Mouse (Mus musculus) myocyte (in vitro differentiated cells): Measurements from ENCODE around the gene Golga7b. TPM values are rescaled to one million over a fixed set of nuclear protein-coding genes. Genes with fewer than 3 reads are reported as not detected.

ENCODE experiments used
- H3K27me3 ChIP-seq: one replicate; pipeline ENCODE4 v1.6.1; 2011; ENCODE audit not compliant: control insufficient read depth, insufficient read depth, insufficient read length
- H3K36me3 ChIP-seq: one replicate; pipeline ENCODE4 v1.6.1; 2011; ENCODE audit not compliant: control insufficient read depth, insufficient read depth
- H3K4me2 ChIP-seq: one replicate; pipeline ENCODE4 v1.6.1; 2011; ENCODE audit warnings: low read depth, control low read depth
- H3K4me3 ChIP-seq: one replicate; pipeline ENCODE4 v1.5.1; 2011; ENCODE audit warnings: mild to moderate bottlenecking, control low read depth, moderate library complexity
- H3K79me2 ChIP-seq: one replicate; pipeline ENCODE4 v1.6.1; 2011; ENCODE audit not compliant: control insufficient read depth, insufficient read depth
- H3ac ChIP-seq: one replicate; pipeline ENCODE4 v1.6.1; 2011; ENCODE audit not compliant: control insufficient read depth, insufficient read length
- CEBPB ChIP-seq: IDR thresholded peaks from 2 replicates; pipeline ENCODE4 v1.6.1; 2011; ENCODE audit warnings: mild to moderate bottlenecking, moderate library complexity; ENCODE audit not compliant: poor library complexity, insufficient read depth, severe bottlenecking
- E2F4 ChIP-seq: IDR thresholded peaks from one replicate; pipeline ENCODE4 v1.6.1; 2011; ENCODE audit warnings: mild to moderate bottlenecking, control low read depth, moderate library complexity; ENCODE audit not compliant: insufficient read depth
- MAX ChIP-seq: IDR thresholded peaks from one replicate; pipeline ENCODE4 v1.6.1; 2011; ENCODE audit warnings: low read depth, mild to moderate bottlenecking, control low read depth
- MYOD1 ChIP-seq, 3 experiments: IDR thresholded peaks; one replicate each; pipeline ENCODE4 v1.6.1; 2011; ENCODE audit warnings: control low read depth in 2 of 3, low read depth in 2 of 3, mild to moderate bottlenecking in 2 of 3, moderate library complexity in 1 of 3; ENCODE audit not compliant: insufficient read length in 2 of 3, control insufficient read depth in 1 of 3
- MYOG ChIP-seq, 3 experiments: IDR thresholded peaks; one replicate each; pipeline ENCODE4 v1.6.1; 2011; ENCODE audit warnings: control low read depth in 2 of 3, low read depth in 2 of 3, mild to moderate bottlenecking in 2 of 3; ENCODE audit not compliant: insufficient read length in 2 of 3, control insufficient read depth in 1 of 3, insufficient read depth in 1 of 3
- POLR2A ChIP-seq: IDR thresholded peaks from one replicate; pipeline ENCODE4 v1.6.1; 2011; ENCODE audit warnings: low read depth, mild to moderate bottlenecking, control low read depth, moderate library complexity; ENCODE audit not compliant: insufficient read length
- POLR2AphosphoS2 ChIP-seq: IDR thresholded peaks from one replicate; pipeline ENCODE4 v1.6.1; 2011; ENCODE audit warnings: low read depth, control low read depth; ENCODE audit not compliant: insufficient read length
- REST ChIP-seq: IDR thresholded peaks from one replicate; pipeline ENCODE4 v1.6.1; 2011; ENCODE audit warnings: mild to moderate bottlenecking, control low read depth, moderate library complexity; ENCODE audit not compliant: insufficient read depth, insufficient read length
- SRF ChIP-seq: IDR thresholded peaks from one replicate; pipeline ENCODE4 v1.6.1; 2011; ENCODE audit warnings: low read depth; ENCODE audit not compliant: control insufficient read depth, insufficient read length
- TCF12 ChIP-seq: IDR thresholded peaks from one replicate; pipeline ENCODE4 v1.6.1; 2011; ENCODE audit warnings: mild to moderate bottlenecking, control low read depth; ENCODE audit not compliant: poor library complexity, insufficient read depth, severe bottlenecking
- TCF3 ChIP-seq: IDR thresholded peaks from one replicate; pipeline ENCODE4 v1.6.1; 2011; ENCODE audit warnings: low read depth, control low read depth; ENCODE audit not compliant: insufficient read length
- USF1 ChIP-seq: IDR thresholded peaks from one replicate; pipeline ENCODE4 v1.6.1; 2011; ENCODE audit warnings: low read depth, mild to moderate bottlenecking, control low read depth, moderate library complexity
- polyA plus RNA-seq: library from polyadenylated mRNA; unstranded; fragments of >200 nt; fragmentation: generic; extraction: Trizol; gene quantifications from one replicate; pipeline ENCODE4 v1.2.1, GENCODE M21; 2012; ENCODE audit warnings: missing spikeins

Gene Golga7b
- polyA plus RNA-seq: 0.06 TPM

- H3ac ChIP-seq: no peak within 1 kb of the TSS
- H3K4me2 ChIP-seq: no peak within 1 kb of the TSS
- H3K27me3 ChIP-seq: peaks cover 17% of the 10 kb centered on the region
- TF ChIP-seq CEBPB (no peak), E2F4 (no peak), TCF3 (no peak), MYOD1 (IDR thresholded peaks at IDR 0.05; ENCODE audit: control insufficient read depth in 1 of 3, insufficient read length in 2 of 3, low read depth in 2 of 3) (no peak), REST (no peak), MAX (no peak), POLR2AphosphoS2 (no peak), TCF12 (no peak), POLR2A (no peak), USF1 (no peak), SRF (no peak), MYOG (IDR thresholded peaks at IDR 0.05; ENCODE audit: control insufficient read depth in 1 of 3, insufficient read depth in 1 of 3, insufficient read length in 2 of 3, low read depth in 2 of 3) (no peak)
- H3K4me3 ChIP-seq: no peak within 1 kb of the TSS
- no peaks in the 10 kb centered on the region for H3K36me3 ChIP-seq
- H3K79me2 ChIP-seq: no peaks in the 10 kb centered on the region
Measured at GRCm38 (mm10) chr19:42247519-42247918, at the start of gene Golga7b. Gene Golga7b, plus strand, starts transcription at chr19:42247574.

GRCm38 (mm10) chr19:42198026-42198425 is 49.3 kb upstream of the Golga7b start:
- Histone ChIP-seq H3K36me3 (no peaks in the 10 kb centered on the region), H3K4me3 (no peak overlapping the region), H3K79me2 (no peaks in the 10 kb centered on the region), H3ac (no peak overlapping the region), H3K4me2 (no peak overlapping the region), H3K27me3 (peaks cover 46% of the 10 kb centered on the region)
- no peak for TF ChIP-seq USF1
- no peak for TF ChIP-seq SRF
- TF ChIP-seq POLR2AphosphoS2: no peak
- TF ChIP-seq MYOD1 (IDR thresholded peaks at IDR 0.05; ENCODE audit: control insufficient read depth in 1 of 3, insufficient read length in 2 of 3, low read depth in 2 of 3): no peak

GRCm38 (mm10) chr19:42201696-42202381 is 45.5 kb upstream of the Golga7b start, which contains the start of gene Sfrp5:
Gene Sfrp5, minus strand, starts transcription at chr19:42202252.
- Histone ChIP-seq H3K4me2 (no peak within 1 kb of the TSS), H3ac (no peak within 1 kb of the TSS), H3K4me3 (no peak within 1 kb of the TSS), H3K36me3 (no peaks in the 10 kb centered on the region), H3K79me2 (no peaks in the 10 kb centered on the region), H3K27me3 (peaks cover 60% of the 10 kb centered on the region)
- TF ChIP-seq MAX: no peak
- TF ChIP-seq TCF12: no peak
- TF ChIP-seq USF1: no peak
- TF ChIP-seq MYOD1 (IDR thresholded peaks at IDR 0.05; ENCODE audit: control insufficient read depth in 1 of 3, insufficient read length in 2 of 3, low read depth in 2 of 3): no peak
- TF ChIP-seq CEBPB: no peak
- TF ChIP-seq MYOG (IDR thresholded peaks at IDR 0.05; ENCODE audit: control insufficient read depth in 1 of 3, insufficient read depth in 1 of 3, insufficient read length in 2 of 3, low read depth in 2 of 3): no peak

- TF ChIP-seq E2F4 (no peak), MYOD1 (IDR thresholded peaks at IDR 0.05; ENCODE audit: control insufficient read depth in 1 of 3, insufficient read length in 2 of 3, low read depth in 2 of 3) (no peak), POLR2AphosphoS2 (no peak), POLR2A (no peak), MYOG (IDR thresholded peaks at IDR 0.05; ENCODE audit: control insufficient read depth in 1 of 3, insufficient read depth in 1 of 3, insufficient read length in 2 of 3, low read depth in 2 of 3) (no peak), SRF (no peak), TCF12 (no peak), USF1 (no peak), MAX (no peak), REST (no peak), TCF3 (no peak), CEBPB (no peak)
- H3ac ChIP-seq: no peak overlapping the region
- H3K79me2 ChIP-seq: no peaks in the 10 kb centered on the region
- H3K4me3 ChIP-seq: no peak overlapping the region
- H3K36me3 ChIP-seq: no peaks in the 10 kb centered on the region
- H3K4me2 ChIP-seq: no peak overlapping the region
- H3K27me3 ChIP-seq: peaks cover 65% of the 10 kb centered on the region
Measured at GRCm38 (mm10) chr19:42202467-42202866, 44.9 kb upstream of the Golga7b start.

GRCm38 (mm10) chr19:42204306-42204705 is 43.1 kb upstream of the Golga7b start:
- Histone ChIP-seq H3K4me2 (no peak overlapping the region), H3K27me3 (peaks cover 68% of the 10 kb centered on the region), H3K79me2 (no peaks in the 10 kb centered on the region), H3K36me3 (no peaks in the 10 kb centered on the region), H3K4me3 (no peak overlapping the region), H3ac (no peak overlapping the region)
- TF ChIP-seq SRF (no peak), POLR2AphosphoS2 (no peak), REST (no peak)
